Mouse (Mus musculus) sigmoid colon, adult 10 weeks (tissue): ENCODE results near the gene 2700049A03Rik. TPM values are rescaled to one million over a fixed set of nuclear protein-coding genes. Genes with fewer than 3 reads are reported as not detected.

Source experiments
- polyA plus RNA-seq: library from polyadenylated mRNA; stranded (reverse); fragments of 350-450 nt; fragmentation: Illumina TruSeq; extraction: RNeasy Lipid Tissue Mini Kit (QIAGEN cat#74804); gene quantifications from one replicate; pipeline ENCODE4 v1.2.3, GENCODE M21; 2014; ENCODE audit warnings: low read depth, low replicate concordance

Gene 2700049A03Rik
- polyA plus RNA-seq = 7.9 TPM

GRCm38 (mm10) chr12:71136130-71136973 lies at the start of gene 2700049A03Rik, which contains the start of gene Timm9:
Gene 2700049A03Rik (plus strand): TSS chr12:71136848.
Gene Timm9 (minus strand): TSS chr12:71136684.

GRCm38 (mm10) chr12:71111331-71111730 lies 25.3 kb upstream of the 2700049A03Rik start, which contains the start of gene Tomm20l:
Gene Tomm20l (plus strand): TSS chr12:71111428.

Other genes starting within 250 kb of the 2700049A03Rik start
- 227 TPM for gene Actr10, start 199.0 kb upstream of the 2700049A03Rik start, polyA plus RNA-seq
- 724 TPM for gene Psma3, start 162.2 kb upstream of the 2700049A03Rik start, polyA plus RNA-seq
- 55.8 TPM for gene Arid4a, start 120.9 kb upstream of the 2700049A03Rik start, polyA plus RNA-seq
- not detected for gene Tomm20l, start 25.4 kb upstream of the 2700049A03Rik start, polyA plus RNA-seq
- gene Timm9, start 164 bp upstream of the 2700049A03Rik start, polyA plus RNA-seq = 47.9 TPM
- gene Dact1, start 173.0 kb downstream of the 2700049A03Rik start, polyA plus RNA-seq = 7.7 TPM